Mouse (Mus musculus): ENCODE results near the gene Krt76.

The Krt76 gene

DNA sequence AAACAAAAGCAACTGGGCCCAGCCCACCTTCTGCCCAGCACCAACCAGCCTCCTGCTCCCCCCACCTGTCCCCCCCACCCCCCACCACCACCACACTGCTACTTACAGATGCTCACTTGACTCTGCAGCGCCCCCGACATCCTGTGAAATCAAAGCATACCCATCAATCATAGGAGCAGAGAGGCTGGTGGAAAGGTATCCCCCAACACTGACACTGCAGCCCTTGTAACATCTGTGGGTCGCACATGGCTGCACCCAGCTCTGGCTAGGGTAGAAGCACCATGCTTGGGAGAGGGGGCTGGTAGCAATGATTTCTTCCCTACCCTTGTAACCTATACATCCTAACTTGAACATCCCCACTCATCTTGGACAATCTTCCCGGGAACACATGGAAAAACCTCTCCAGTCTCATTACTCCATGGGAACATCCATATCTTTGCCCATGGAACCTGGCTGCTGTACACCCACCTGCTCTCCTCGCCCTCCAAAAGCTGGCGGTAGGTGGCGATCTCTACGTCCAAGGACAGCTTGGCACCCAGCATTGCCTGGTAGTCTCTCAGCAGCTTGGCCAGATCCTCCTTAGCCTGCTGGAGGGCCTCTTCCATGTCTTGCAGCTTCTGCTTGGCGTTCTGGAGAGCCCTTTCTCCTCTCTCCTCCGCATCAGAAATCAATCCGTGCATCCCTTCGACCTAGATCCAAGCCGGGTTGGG lies 32.1 kb downstream of the Krt76 start:
- DNase-seq (ENCODE audit: low read depth, low spot score), result no peak

DNA sequence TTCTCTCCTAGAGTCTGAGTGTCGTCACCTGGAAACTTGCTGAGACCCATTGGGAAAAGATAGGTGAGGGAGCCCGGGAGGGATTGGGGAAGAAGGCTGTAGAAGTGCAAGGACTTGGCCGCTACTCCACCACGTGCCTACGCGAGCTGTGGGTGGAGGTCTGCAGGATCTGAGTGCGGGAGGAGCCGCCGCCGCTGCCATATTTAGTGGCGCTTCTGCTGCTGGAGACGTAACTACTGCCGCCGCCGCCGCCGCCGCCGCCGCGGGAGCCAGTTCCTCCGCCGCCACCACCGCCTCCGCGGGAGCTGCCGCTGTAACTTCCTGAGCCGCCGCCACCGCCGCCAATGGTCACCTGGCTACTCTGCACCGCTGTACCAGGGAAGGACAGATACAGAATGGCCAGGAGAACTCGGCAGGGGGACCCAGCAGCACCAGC lies 33.0 kb downstream of the Krt76 start:
- DNase-seq (ENCODE audit: low read depth, low spot score), result peak; percentile 24

DNA sequence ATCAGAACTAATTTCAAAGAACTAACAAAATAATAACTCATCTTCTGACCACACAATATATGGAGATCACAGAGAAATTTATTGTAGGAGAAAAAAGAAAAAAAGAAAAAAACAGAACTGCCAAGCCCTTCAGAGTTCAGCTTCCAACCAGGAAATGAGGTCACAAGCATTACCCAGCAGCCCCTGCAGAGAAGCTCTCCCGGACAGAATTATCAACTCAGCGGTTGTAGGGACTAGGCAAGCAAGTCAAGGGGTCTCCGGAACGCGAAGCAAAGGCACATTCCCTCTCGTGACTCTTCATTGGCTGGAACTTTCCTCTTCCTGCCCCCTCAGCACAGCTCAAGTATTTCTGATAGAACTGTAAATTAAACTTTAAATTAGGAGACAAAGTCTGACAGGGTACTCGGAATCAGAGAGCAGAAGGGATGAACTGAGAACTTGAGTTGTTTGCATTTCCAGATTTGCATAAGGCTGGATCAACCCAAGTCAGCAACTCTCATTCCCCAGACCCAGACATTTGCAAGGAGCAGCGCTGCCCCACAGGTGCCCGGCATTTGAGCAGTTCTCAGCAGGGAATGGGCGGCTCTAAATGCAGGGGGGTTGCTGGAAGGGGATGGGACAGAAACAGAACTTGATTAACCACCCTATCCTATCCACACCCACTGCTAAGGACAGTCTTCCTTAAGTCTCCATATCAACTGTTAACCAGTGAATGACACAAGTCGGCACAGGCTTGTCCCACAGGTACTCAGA lies 33.9 kb downstream of the Krt76 start:
- no peak for DNase-seq (ENCODE audit: low read depth, low spot score)

DNA sequence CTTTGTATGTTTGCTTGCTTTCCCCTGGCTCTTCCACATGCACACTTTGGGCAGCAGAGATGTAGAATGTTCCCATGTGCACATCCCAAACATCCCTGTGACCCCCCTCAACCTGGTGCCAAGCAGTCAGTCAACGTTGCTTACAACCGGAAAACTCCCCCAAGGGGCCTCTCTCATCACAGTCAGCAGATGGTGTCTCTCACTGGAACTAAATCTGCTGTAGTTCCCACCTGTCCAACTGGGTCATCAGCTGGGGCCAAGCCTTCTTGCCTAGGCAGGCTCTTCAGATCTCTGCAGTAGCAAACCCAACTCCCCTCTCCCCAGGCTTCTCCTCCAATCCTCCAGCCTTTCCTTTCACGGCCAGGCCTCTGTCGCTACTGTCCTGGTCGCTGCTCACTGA lies 36.0 kb downstream of the Krt76 start:
- no peak for DNase-seq (ENCODE audit: low read depth, low spot score)

DNA sequence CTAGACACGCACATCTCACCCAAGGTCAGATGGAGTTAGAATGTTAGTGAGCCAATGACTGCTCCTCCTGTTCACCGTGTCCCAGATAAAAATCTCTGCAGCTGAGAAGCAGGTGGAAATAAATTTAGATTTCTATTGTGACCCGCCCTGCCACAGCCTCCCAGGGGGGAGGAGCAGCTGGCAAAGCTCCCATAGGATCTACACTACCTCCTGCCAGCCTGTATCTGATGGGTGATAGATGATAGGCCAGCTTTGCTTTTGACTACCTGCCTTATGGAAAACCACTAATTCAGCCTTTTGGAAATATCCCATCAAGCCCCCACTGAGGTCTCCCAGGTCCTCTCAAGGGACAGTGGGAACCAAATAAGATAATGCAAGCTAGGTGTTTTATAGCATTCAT lies 37.0 kb downstream of the Krt76 start:
- DNase-seq (ENCODE audit: low read depth, low spot score), result no peak

DNA sequence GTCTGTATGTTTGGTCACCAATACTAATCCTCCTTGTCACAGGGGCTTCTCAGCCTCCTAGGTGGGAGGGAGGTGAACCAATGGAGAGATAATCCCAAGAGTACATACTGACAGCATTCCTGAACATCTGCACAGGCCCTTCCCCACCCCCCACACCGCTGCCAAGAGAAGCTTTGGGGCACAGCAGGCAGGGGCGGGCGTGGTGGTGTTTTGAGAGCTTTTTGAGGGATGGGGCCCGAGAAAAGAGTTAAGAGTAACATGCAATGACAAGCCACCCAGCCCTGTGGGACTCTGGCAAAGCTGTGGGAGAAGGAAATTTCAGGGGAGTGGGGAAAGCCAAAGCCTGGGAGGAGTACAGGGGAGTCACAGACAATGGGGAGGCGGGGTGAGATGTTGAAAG lies 38.4 kb downstream of the Krt76 start:
- no peak for DNase-seq (ENCODE audit: low read depth, low spot score)

DNA sequence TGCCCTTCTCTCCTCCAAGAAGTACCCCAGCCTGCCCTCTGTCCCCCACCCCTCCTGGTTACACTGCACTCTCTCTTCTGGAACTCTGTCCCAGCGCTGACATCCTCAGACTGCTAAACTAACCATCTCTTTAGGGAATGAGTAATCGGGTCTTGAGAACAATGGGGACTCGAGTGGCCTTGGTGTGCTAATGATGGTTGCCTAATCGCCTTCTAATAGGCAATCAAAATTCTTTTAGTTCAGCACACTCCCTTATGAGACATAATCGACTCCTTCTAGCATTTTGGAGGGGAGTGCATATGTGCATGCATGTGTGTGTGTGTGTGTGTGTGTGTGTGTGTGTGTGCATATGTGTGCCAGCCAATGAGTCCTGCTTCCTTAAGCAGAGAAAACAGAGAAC lies 40.1 kb downstream of the Krt76 start:
- DNase-seq (ENCODE audit: low read depth, low spot score), result no peak

DNA sequence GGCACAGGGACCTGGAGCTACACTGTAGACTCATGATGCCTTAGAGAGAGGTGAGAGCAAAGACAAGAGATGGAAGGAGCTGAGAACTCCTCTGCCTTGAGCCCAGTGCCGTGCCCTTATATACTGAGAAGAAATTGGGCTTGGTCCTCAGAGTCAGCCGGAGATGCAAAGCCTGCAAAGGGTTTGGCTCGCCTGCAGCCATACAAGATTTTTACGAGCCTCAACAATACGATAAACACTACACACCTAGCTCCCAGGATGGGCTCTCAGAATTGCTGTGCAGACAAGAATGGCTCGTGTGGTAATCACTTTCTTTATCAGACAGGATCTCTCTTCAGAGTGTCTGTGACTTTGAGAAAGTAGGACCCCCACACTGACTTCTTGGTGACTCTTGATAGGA lies 42.0 kb downstream of the Krt76 start, which contains the start of gene Krt1:
Gene Krt1 (minus strand): TSS at position 101 of the 400 bp plus-strand sequence.
- DNase-seq (ENCODE audit: low read depth, low spot score), result no peak

DNA sequence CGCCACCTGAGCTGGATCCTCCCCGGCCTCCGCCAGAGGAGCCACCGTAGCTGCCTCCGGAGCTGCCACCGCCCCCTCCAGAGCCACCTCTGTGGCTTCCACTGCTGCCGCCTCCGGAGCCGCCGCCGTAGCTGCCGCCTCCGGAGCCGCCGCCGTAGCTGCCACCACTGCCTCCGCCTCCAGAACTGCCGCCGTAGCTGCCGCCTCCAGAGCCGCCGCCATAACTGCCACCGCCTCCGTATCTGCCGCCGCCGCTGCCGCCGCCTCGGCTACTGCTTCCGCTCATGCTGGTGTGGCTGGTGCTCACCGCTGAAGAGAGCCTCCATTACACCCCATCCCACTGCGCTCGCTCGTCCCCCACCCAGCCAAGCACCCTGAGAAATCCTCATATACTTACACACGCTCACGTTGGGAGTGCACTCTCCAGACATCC lies 46.7 kb downstream of the Krt76 start:
- peak; percentile 50 for DNase-seq (ENCODE audit: low read depth, low spot score)

DNA sequence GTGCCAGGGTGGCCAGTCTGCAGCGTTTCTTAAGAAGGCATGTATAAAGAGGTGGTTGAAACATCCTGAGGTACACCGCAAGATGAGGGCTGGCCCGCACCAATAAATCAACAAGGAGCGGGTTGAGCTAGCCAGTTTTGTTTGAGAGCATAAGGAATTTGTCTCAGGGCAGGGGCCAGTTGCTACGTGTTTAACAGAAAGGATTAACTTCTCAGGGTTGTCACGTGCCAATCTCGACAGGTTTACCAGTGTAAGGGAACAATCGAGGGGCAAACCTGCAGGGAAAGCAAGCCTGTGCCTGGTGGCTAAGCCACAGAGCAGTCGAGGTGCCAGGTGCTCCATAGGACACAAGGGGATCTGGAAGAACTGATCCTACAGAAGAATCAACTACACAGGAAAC lies 49.5 kb downstream of the Krt76 start:
- no peak for DNase-seq (ENCODE audit: low read depth, low spot score)

DNA sequence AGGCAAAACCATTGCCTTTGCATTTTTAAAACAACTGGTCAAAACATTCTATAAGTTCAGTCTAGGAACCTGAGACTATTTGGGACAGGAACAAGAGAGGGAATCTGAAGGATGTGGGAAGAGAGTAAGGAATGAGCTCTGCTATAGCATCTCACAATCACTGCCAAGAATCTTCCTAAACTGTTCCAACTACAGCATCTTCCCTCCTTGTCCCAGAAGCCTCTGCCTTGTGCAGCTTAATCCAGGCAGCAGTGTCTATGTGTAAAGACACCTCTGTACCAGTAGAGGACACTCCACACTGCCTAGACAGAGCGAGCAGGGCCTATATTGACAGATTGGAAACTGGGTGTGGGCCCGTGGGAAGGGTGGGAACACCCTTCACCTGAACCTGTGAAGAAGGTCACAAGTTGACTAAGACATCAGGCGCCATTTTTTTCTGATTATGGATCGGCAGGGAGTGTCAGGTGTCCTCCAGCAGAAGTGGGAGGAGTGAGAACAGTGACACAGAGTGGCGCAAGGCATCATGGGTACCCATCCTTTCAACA lies 57.9 kb downstream of the Krt76 start:
- DNase-seq (ENCODE audit: low read depth, low spot score), result no peak
